Mouse (Mus musculus): ENCODE data around the gene Casp7.
A peak's percentile ranks its signal among the peaks of the same experiment; 100 is the strongest.
"Not testable (repeated sequence)": the region's sequence is repeated elsewhere in the genome, so short reads cannot be mapped to it uniquely, and the experiment has no call there.

The Casp7 gene

GRCm38 (mm10) chr19:56386095-56386494 is 10.8 kb upstream of the Casp7 start:
- no peak for DNase-seq

- DNase-seq: no peak
These were observed 9.1 kb upstream of the Casp7 start for GRCm38 (mm10) chr19:56387726-56388302.

- DNase-seq: no peak
These were observed 7.8 kb upstream of the Casp7 start for GRCm38 (mm10) chr19:56389176-56389575.

- DNase-seq: no peak
These were observed 7.0 kb upstream of the Casp7 start, which contains the start of gene Nrap for GRCm38 (mm10) chr19:56389879-56390278. Gene Nrap (minus strand): TSS chr19:56390037.

GRCm38 (mm10) chr19:56391307-56392046 is 5.5 kb upstream of the Casp7 start:
- DNase-seq: peak; percentile 24 to 28

GRCm38 (mm10) chr19:56393311-56393866 is 3.5 kb upstream of the Casp7 start:
- DNase-seq: no peak

GRCm38 (mm10) chr19:56395183-56395935 is 1.6 kb upstream of the Casp7 start:
- DNase-seq: no peak

- no peak for DNase-seq
These were observed 702 bp upstream of the Casp7 start for GRCm38 (mm10) chr19:56396227-56396626.

- DNase-seq: no peak
These were observed 966 bp downstream of the Casp7 start for GRCm38 (mm10) chr19:56397663-56398527.

GRCm38 (mm10) chr19:56398528-56398795 is 1.5 kb downstream of the Casp7 start:
- DNase-seq: no peak

GRCm38 (mm10) chr19:56400200-56400599 is 3.3 kb downstream of the Casp7 start:
- peak; percentile 79 to 88 for DNase-seq

- DNase-seq: no peak
These were observed 4.9 kb downstream of the Casp7 start for GRCm38 (mm10) chr19:56401864-56402263.

- no peak for DNase-seq
These were observed 8.9 kb downstream of the Casp7 start for GRCm38 (mm10) chr19:56405824-56406223.

- no peak for DNase-seq
These were observed 9.7 kb downstream of the Casp7 start for GRCm38 (mm10) chr19:56406581-56406980.

GRCm38 (mm10) chr19:56409884-56410283 is 13.0 kb downstream of the Casp7 start:
- not testable (repeated sequence) for DNase-seq

GRCm38 (mm10) chr19:56418404-56418803 is 21.5 kb downstream of the Casp7 start:
- DNase-seq: no peak

GRCm38 (mm10) chr19:56419452-56419851 is 22.5 kb downstream of the Casp7 start:
- DNase-seq: no peak

GRCm38 (mm10) chr19:56420345-56420744 is 23.4 kb downstream of the Casp7 start:
- DNase-seq: no peak

GRCm38 (mm10) chr19:56422476-56423338 is 25.8 kb downstream of the Casp7 start:
- DNase-seq: peak; percentile 37 to 77

GRCm38 (mm10) chr19:56423370-56423769 is 26.4 kb downstream of the Casp7 start:
- no peak for DNase-seq

- DNase-seq: no peak
These were observed 27.9 kb downstream of the Casp7 start for GRCm38 (mm10) chr19:56424606-56425395.
